Mouse (Mus musculus): ENCODE data around the gene Pomc.
"Not testable (repeated sequence)": the region's sequence is repeated elsewhere in the genome, so short reads cannot be mapped to it uniquely, and the experiment has no call there.

The Pomc gene

GRCm38 (mm10) chr12:3954651-3955050 is at the start of gene Pomc:
Gene Pomc (plus strand): TSS chr12:3954951.
- DNase-seq: no peak

GRCm38 (mm10) chr12:3905436-3905835 is 49.3 kb upstream of the Pomc start:
- DNase-seq: no peak

- no peak for DNase-seq
Observed at GRCm38 (mm10) chr12:3906308-3906707, 48.4 kb upstream of the Pomc start.

- DNase-seq: no peak
Observed at GRCm38 (mm10) chr12:3907008-3907407, 47.7 kb upstream of the Pomc start.

GRCm38 (mm10) chr12:3907418-3907817 is 47.3 kb upstream of the Pomc start:
- DNase-seq: no peak

GRCm38 (mm10) chr12:3910466-3911093 is 44.2 kb upstream of the Pomc start:
- DNase-seq: no peak

- no peak for DNase-seq
Observed at GRCm38 (mm10) chr12:3911831-3912348, 42.9 kb upstream of the Pomc start.

- no peak for DNase-seq
Observed at GRCm38 (mm10) chr12:3915852-3916251, 38.9 kb upstream of the Pomc start.

- no peak for DNase-seq
Observed at GRCm38 (mm10) chr12:3917668-3918341, 36.9 kb upstream of the Pomc start.

GRCm38 (mm10) chr12:3918577-3918976 is 36.2 kb upstream of the Pomc start:
- DNase-seq: no peak

GRCm38 (mm10) chr12:3919423-3919822 is 35.3 kb upstream of the Pomc start:
- DNase-seq: no peak

- peak; percentile 16 to 17 for DNase-seq
Observed at GRCm38 (mm10) chr12:3926127-3926526, 28.6 kb upstream of the Pomc start.

GRCm38 (mm10) chr12:3928841-3929240 is 25.9 kb upstream of the Pomc start:
- no peak for DNase-seq

GRCm38 (mm10) chr12:3930090-3930865 is 24.5 kb upstream of the Pomc start:
- not testable (repeated sequence) for DNase-seq

GRCm38 (mm10) chr12:3942026-3942425 is 12.7 kb upstream of the Pomc start:
- no peak for DNase-seq

- no peak for DNase-seq
Observed at GRCm38 (mm10) chr12:3944454-3945073, 10.2 kb upstream of the Pomc start.

GRCm38 (mm10) chr12:3947503-3947902 is 7.2 kb upstream of the Pomc start:
- no peak for DNase-seq

GRCm38 (mm10) chr12:3955371-3955770 is 620 bp downstream of the Pomc start:
- DNase-seq: no peak

- DNase-seq: no peak
Observed at GRCm38 (mm10) chr12:3956351-3956750, 1.6 kb downstream of the Pomc start.

GRCm38 (mm10) chr12:3959791-3960543 is 5.2 kb downstream of the Pomc start:
- DNase-seq: peak; percentile 79 to 81

- DNase-seq: no peak
Observed at GRCm38 (mm10) chr12:3960553-3960952, 5.8 kb downstream of the Pomc start.

GRCm38 (mm10) chr12:3967196-3967595 is 12.4 kb downstream of the Pomc start:
- no peak for DNase-seq

Data from thymus, adult 18-20 months (tissue).